Mouse (Mus musculus) WW6 (cell line): Measurements from ENCODE around the gene Crybb1.

Experiments
- DNase-seq: peaks from one replicate; pipeline ENCODE4 v3.0.0-alpha.2; 2013; ENCODE audit warnings: low read depth, low spot score

Gene Crybb1

GRCm38 (mm10) chr5:112302310-112302709 lies 46.7 kb downstream of the Crybb1 start:
- DNase-seq = no peak

- DNase-seq = no peak
Measured at GRCm38 (mm10) chr5:112305842-112306241, 50.2 kb downstream of the Crybb1 start.

GRCm38 (mm10) chr5:112313222-112313885 lies 57.7 kb downstream of the Crybb1 start:
- no peak for DNase-seq

- no peak for DNase-seq
Measured at GRCm38 (mm10) chr5:112316468-112316867, 60.9 kb downstream of the Crybb1 start.

- DNase-seq = no peak
Measured at GRCm38 (mm10) chr5:112317328-112317727, 61.7 kb downstream of the Crybb1 start.
